Mouse (Mus musculus) retina, embryonic 14.5 days (tissue): Measurements from ENCODE around the gene Gm33543.

Experiments used
- DNase-seq: peaks from one replicate; pipeline ENCODE4 v3.0.0-alpha.2; 2015; ENCODE audit warnings: low spot score

The Gm33543 gene

DNA sequence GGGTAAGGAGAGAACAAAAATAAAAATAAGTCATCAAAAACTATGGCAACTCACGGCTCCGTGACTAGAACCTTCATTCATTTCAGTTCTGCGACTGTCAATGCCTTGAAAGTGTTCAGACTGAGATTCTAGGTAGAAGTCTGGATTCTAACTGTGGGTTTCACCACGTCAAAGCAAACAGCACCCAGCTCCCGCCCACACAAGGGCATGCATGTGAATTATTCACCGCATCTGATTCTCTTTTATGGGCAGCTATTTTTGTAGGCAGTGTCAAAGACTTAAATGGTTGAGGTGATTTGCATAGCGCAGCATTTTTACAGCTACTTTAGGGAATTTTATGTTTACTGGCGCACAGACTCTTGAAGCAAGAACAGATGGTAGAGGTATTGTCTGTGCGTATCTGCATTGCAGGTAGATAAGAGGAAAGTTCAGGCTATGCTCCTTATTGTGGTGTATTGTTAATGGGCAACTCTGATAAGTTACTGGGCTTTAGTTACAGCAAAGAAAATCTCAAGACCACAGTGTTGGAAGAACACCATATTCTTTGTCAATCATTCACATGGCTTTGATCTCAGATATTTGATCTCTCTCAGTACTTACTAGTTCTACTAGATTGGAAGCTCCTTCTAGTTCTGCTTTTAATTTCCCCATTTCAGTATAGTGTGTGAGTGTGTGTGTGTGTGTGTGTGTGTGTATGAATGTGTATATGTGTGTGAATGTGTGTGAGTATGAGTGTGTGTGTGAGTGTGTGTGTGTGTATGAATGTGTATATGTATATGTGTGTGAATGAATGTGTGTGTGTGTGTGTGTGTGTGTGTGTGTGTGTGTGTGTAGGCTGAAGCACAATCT is at the start of gene Gm33543:
TSS of gene Gm33543 (minus strand) at position 142 of the 849 bp plus-strand sequence.
- DNase-seq, result no peak

- DNase-seq, result no peak
Observed at GRCm38 (mm10) chr10:95892132-95892531, 49.4 kb upstream of the Gm33543 start.

- DNase-seq, result no peak
Observed at GRCm38 (mm10) chr10:95891214-95891960, 48.7 kb upstream of the Gm33543 start.

DNA sequence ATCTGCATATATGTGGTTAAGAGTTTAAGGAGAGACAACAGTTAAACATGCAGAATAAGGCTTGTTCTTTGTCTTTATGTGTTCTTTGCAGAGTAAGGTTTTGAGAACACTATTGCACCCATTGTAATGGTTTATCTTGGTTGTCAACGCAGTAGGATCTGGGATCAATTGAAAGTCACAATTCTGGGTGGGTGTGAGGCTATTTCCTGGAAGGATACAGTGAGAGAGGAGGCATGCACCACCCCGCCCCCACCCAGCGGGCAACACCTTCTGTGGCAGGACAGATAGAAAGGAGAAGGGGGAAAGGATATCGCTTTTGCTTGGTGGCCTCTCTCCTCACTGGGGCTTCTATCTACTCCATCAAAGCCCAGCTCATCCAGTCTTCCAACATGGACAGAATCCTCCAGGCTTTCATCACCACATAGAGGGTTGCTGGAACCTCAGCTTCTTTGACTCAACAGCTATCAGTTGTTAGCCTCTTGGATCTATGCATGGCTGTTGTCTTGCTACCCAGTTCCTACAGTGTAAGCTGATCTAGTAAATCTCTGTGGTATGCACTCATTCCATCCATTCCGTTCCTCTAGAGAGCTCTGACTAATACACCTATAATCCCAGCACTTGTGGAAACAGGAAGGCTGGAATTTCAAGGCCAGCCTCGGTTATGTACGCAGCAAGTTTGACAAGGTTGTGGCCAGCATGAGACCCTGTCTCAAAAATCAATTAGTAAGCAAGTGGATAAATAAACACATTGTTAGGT is 41.2 kb upstream of the Gm33543 start:
- DNase-seq, result no peak

DNA sequence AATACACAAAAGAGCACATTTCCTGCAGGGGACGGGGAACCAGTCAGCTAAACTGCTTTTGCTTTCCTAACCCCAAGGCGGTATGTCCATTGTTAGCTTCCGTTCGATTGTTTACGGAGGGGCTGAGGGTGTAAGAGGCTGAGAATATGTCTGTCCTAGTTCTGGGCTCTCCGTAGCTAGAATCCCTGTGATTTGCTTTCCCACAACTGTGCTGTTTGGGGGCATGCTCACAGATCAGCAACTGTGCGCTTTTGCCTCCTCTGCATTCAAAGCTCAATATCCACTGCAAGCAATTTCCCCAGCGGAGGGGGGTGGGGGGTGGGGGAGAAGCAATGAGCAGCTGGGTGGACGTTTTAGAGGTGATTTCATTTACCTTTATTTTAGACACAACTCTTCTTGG is 39.3 kb upstream of the Gm33543 start:
- no peak for DNase-seq

GRCm38 (mm10) chr10:95879983-95880934 is 37.5 kb upstream of the Gm33543 start:
- no peak for DNase-seq

DNA sequence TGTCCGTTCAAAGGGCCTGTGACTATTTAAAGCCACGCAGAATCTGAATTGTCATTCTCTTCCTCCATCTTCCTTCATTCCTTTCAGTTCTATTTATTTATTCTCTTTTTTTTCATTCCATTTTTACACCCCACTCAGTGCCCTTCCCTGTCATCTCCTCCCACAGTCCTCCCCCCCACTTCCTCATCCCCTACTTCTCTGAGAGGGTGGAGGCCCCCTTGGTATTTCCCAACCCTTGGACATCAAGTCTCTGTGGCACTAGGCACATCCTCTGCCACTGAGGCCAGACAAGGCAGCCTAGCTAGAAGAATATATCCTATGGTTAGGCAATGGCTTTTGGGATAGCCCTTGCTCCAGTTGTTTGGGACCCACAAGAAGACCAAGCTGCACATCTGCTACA is 28.1 kb upstream of the Gm33543 start:
- no peak for DNase-seq

GRCm38 (mm10) chr10:95868348-95868747 is 25.6 kb upstream of the Gm33543 start:
- DNase-seq, result no peak

DNA sequence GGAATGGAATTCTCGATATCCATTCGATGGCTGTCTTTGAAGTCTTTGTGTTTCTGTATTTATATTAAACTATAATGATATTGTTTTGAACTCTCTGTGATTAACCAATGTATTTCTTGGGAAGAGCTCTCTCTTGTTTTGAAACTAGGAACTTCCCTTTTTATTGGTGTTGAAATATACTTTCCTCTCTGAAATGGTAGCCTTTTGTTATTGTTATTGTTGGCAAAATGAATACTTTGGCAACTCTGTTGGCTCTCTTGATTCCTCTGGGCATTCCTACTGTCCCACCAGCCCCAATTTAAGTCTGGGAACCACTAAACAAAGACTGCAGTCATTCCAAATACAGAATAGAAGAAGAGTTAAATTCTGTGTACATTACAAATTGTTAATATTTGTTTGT is 24.9 kb upstream of the Gm33543 start:
- no peak for DNase-seq

DNA sequence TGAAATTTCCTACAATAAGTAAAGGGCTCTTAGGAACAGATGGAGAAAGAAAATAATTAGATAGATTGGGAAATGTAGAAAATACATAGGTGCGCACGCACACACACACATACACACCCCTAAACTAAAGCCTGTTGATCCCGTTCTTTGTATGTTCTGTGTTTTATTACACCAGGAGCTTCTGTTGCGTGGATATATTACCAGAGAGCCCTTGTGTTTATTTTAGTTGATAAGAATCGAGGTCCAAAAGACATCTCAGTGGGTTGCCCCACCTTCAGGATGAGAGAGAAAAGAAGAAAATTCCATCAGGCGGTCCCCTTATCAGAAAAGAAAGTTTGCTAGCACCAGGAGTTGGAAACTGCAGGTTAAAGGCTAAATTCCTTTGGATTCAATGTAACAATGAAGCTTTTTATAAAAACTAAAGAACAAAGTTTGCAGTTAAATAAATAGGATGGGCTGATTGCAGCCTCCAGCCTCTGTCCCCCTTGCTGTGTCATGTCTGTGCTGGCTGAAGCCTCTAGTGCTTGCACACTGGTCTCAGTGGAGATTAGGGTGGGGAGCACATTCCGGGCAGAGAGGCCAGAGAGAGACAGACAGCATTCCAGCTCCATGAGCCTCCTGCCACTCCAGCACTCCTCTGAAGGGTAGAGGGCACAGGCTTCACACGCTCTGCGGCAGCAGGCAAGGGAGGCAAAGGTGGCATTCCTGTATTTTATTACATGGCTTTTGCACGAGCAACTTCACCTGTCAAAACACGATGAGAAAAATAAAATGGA is 21.8 kb upstream of the Gm33543 start:
- DNase-seq, result peak; percentile 34

DNA sequence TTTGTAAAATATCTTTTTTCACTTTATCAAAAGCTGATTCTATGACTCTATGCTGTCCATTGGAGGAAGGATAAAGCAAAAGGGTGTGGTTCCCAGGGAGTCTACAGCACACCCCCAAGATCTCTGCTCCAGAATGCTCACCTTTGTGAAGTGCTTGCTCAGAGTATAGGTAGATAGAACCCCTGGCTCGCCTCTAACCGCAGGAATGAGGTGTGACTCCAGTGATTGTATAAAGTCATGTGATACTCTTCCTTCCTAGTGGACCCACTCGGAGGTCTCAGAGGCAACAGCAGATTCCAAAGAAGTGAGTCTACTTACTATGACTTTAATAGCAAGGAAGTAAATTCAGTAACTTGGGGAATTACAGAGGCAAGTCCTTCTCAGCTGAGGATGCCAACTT is 19.9 kb upstream of the Gm33543 start:
- DNase-seq, result no peak

- DNase-seq, result peak; percentile 84
Observed at GRCm38 (mm10) chr10:95858164-95858563, 15.4 kb upstream of the Gm33543 start.

GRCm38 (mm10) chr10:95855411-95855810 is 12.7 kb upstream of the Gm33543 start:
- no peak for DNase-seq

DNA sequence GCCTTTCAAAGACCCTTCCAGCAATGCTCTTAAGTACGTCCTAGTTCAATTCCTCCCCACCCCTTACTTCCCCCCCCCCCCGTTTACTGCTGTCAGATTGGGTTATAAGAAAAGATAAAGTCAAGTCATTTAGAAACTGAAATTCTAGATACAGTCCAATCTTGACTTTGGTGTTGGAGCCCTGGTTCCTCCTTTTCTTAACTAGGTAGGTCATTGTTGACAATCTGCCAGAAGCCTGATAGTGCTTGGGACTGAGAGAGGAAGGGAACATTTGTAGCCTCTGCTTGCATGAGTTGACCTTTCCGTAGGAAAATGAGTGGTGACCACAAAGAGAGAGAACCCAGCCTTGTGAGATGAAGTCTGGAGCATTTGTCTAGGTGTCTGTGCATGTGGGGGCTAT is 7.8 kb upstream of the Gm33543 start:
- DNase-seq, result no peak

DNA sequence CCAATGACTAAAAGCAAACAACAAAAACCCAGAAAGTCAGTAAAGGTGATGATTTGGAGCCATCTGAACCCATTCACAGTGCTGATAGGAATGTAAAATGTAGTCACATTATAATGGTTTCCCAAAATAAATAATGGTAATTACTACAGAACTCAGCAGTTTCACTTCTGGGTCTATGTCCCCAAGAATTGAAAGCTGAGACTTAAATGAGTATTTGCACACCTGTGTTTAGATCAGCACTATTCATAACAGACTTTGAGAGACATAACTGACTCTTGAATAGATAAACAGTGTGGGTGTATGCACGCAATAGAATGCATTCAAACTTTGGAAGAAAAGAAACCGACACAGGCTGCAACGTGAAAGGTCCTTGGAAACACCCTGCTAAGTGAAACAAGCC is 4.0 kb upstream of the Gm33543 start:
- DNase-seq, result no peak

DNA sequence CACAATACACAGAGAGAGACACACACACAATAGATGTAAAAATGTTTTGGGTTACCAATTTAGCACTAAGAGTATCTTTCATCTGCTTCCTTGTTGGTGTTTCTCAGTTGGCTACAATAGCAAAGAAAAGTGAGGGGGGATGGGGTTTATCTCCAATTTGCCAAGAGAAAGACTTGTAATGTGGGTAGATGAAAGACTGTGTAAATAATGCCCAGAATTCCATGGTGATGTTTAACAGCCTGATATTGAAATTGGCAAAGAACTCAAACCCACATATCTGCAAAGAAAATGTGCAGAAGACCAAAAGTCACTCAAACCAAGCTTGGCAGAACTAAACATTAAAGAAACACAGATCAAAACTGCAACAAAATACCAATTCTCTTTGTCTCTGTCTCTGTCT is 3.6 kb upstream of the Gm33543 start:
- no peak for DNase-seq

DNA sequence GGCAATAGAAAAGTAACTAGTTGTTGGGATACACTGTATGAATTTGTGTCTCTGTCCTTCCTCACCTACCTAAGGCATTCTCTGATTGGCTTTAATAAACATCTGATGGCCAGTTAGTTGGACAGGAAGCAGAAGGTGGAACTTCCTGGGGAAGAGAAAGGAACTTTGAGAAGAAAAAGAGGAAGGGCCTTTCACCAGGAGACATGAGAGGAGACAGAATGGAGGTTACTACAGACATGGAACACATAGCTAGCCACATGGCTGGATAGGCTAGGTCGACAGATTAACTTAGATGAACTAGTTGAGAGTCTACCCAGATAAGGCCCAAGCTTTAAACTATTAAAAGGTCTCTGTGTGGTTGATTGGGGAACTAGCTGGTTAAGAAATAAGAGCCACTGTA is 1.1 kb upstream of the Gm33543 start:
- DNase-seq, result no peak

GRCm38 (mm10) chr10:95841241-95841640 is 1.5 kb downstream of the Gm33543 start:
- no peak for DNase-seq

DNA sequence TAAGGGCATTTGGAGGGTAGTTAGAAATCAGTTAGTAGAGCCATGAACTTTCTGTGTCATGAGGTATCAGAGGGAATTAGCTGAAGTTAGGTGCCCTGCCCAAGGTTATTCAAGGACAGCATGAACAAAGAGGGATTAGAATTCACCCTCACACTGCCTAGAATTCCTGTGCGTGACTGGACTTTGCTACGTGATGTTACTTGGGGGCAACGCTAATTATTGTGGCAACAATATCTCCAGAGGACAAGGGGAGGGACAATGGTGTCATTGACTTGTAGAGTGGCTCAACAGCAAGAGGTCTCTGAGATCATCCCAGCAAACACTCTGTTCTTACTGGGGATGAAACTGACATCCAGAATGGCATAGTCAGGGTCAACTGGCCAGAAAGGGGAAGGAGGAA is 2.9 kb downstream of the Gm33543 start:
- no peak for DNase-seq

DNA sequence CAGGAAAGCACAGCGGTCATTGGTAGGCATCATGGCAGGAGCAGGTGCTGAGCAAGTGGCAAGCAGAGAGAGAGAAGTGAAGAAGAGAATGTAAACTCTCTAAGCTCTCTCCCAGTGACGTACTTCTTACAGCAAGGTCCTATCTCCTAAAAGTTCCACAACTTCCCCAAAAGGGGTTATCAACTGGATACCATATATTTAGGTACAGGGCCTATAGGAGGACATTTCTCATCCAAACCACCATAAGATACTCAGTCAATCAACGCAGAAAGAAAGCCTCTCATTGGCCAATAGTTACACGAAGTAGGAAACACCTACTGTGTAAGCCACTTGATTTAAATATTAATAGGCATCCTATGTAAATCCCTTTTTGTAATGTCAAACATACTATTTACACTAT is 3.7 kb downstream of the Gm33543 start:
- DNase-seq, result no peak
